Mouse (Mus musculus) gastrocnemius, postnatal 36 days (tissue): ENCODE data around the gene Itpripl2. TPM values are rescaled to one million over a fixed set of nuclear protein-coding genes. Genes with fewer than 3 reads are reported as not detected.

Experiments used
- DNase-seq, 2 experiments: peaks; one replicate each; pipeline ENCODE4 v3.0.0; 2022
- intact Hi-C: fragments of 180-260 bp; cut with DNase I; formaldehyde crosslinking; loops from one replicate; pipeline ENCODE4 v1.15.1; 2025
- total RNA-seq, 2 experiments: library from RNA; stranded (reverse); gene quantifications; 2 replicates each; pipeline ENCODE4 v1.2.3; 2021

The Itpripl2 gene
- total RNA-seq, 2 experiments from 2014 or later, result 8.0 to 8.8 TPM

DNA sequence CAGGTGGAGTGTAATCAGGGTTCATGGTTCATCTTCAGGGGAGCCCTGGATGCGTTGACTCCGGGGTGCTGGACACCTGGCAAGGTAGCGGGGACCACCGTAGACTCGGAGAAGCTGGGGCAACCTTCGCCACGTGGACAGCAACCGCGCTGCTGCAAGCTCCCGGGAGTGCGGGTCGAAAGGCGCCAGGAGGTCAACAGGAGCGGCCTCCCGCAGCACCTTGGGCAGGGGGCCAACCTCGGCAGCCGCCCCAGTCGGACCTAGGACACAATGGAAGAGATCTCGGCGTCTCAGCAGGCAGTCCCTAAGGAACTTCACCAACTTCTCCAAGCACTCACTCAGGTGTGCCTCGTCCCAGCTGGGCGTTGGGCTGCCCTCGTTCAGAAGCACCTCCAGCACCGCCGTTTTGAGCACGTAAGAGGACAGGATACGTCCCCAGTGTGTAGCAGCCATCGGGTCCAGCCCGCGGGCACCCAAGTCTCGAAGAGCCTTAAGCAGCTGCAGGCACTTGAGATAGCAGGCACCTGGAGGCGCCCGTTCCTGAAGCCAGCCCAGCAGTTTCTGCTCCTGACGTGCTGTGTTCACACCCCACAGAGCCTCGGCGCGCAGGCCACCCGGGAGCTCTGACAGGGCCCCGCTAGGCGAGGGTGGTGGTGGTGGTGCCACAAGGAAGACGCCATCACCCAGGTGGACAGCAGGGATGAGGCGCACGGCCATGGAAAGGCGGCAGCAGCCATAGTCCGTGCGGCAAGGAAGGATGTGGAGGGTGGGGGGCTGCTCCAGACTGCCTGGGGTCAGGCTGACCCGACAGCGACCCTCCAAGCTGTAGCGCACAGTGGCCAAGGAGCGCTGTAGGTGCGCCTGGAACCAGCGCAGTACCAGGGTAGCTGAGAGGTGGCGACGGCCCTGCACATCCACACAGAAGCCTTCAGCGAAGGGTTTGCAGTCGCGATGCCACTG, 1.8 kb downstream of the Itpripl2 start:
- intact Hi-C loops, result loop anchor here (2.0 kb wide), 1 partner anchor 77 kb away; no protein-coding TSS in a partner anchor
- peak in 1 of 2 experiments; percentile 25 for DNase-seq

DNA sequence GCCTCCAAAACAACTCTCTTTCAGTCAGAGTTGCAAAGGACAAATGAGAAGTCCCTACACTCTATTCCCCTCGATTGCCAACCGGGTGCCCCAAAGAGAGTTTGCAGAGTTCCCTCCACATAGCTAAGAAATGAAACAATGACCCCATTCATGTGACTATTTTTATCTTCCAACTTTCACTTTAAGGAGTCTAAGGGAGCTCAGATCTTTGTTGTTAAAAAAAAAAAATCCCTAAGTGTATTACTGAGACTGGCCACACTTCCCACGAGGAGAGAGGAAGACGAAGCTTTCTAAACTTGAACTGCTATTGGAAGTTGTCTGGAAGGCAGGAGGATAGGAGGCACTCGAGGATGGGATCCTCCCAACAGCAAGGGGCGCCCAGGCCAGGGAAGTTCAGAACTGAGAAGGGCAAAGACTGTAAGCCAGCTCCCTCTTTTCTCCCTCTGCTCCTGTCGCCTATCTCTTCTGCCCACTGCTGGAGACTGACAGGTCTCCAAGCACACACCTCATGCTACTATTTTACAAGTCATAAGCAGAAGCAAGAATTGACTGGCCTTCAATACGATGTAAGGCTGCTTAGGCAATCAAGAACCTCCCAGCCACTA, 3.6 kb downstream of the Itpripl2 start:
- intact Hi-C loops, result no loop called here
- no peak for DNase-seq

- intact Hi-C loops, result no loop called here
- no peak for DNase-seq
Measured at GRCm38 (mm10) chr7:118486917-118487316, 4.9 kb downstream of the Itpripl2 start.

GRCm38 (mm10) chr7:118483996-118484395, 7.8 kb downstream of the Itpripl2 start:
- no peak for DNase-seq
- intact Hi-C loops, result no loop called here

DNA sequence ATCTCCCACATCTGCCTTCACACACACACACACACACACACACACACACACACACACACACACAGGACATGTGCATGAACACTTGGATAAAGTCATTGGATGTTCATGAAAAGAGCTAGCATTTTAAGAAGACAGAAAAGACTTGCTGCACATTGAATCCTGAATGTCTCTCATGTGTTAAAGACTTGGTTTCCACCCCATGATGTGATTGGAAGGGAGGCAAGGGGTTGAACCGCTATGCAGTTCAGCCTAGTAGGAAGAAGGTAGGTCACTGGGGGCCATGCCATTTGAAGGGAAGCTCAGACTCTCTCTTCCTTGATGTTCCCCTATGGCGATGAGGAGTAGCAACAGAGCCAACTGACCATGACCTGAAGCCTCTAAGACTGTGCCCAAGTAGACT, 9.8 kb downstream of the Itpripl2 start:
- no peak for DNase-seq
- intact Hi-C loops, result no loop called here

GRCm38 (mm10) chr7:118481047-118481810, 10.5 kb downstream of the Itpripl2 start:
- no peak for DNase-seq
- intact Hi-C loops, result no loop called here

DNA sequence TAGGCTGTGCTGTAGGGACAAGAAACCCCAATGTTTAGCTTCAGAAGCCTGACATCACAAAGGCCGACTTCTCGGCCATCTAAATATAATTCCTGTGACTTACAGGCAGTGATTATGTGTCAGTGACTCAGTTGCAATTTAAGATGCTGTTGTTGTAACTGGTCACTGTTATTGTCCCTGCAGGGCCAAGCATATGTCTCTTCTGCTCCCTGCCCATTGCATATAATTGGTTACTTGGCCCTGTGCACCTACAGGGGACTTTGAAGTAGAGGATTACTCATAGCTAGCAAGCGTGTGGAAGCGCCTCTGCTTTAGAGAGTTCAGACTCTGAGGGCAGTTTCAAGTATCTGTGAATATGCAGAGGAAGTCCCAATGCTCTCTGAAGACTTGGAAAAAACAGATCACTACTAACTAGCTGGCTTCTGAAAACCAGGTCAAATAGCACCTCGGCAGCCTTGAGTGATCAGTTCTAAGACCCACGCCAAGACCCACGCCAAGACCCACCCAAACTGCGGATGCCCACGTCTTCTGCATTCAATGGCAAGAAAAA, 11.5 kb downstream of the Itpripl2 start:
- no peak for DNase-seq
- intact Hi-C loops, result no loop called here

DNA sequence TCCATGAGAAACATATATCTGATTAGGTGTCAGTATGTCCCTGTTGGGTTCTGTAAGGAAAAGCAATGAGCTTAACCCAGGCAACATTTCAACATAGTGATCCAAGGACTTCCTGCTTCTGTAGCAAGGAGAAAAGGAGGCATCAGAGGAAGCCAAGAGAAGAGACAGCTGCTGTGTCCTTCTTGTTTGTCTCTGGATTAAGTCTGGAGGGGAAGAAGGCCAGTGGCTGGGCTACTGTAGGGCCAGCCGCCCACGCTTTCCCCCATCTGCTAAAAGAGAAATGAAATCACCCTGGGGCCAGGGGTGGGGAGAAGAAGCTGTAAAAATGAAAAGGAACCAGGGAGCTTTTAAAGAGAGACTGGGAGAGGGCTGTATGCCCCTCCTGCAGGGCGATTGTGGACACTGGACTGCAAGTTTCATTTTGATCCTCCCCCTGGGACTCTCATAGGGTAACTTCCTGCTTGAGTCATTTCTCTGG, 12.9 kb downstream of the Itpripl2 start:
- intact Hi-C loops, result no loop called here
- peak; percentile 51 to 66 for DNase-seq

DNA sequence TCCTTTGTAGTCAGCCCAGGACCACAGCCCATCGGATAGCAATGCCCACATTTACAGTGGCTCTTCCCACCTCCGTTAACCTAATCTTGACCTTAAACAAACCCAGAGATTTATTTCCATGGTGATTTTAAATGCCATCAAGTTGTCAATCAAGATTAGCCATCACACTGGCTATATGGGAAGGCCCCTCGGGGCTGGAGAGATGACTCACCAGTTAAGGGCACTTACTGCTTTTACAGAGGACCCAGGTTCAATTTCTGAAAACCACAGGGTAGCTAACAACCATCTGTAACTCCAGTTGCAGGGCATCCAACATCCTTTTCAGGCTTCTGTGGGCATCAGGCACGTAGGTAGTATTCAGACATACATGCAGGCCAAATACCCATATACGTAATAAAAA, 15.3 kb downstream of the Itpripl2 start:
- no peak for DNase-seq
- intact Hi-C loops, result no loop called here

GRCm38 (mm10) chr7:118475008-118475705, 16.6 kb downstream of the Itpripl2 start:
- intact Hi-C loops, result no loop called here
- DNase-seq, result peak; percentile 25 to 35

GRCm38 (mm10) chr7:118472886-118473285, 18.9 kb downstream of the Itpripl2 start:
- intact Hi-C loops, result no loop called here
- DNase-seq, result no peak

DNA sequence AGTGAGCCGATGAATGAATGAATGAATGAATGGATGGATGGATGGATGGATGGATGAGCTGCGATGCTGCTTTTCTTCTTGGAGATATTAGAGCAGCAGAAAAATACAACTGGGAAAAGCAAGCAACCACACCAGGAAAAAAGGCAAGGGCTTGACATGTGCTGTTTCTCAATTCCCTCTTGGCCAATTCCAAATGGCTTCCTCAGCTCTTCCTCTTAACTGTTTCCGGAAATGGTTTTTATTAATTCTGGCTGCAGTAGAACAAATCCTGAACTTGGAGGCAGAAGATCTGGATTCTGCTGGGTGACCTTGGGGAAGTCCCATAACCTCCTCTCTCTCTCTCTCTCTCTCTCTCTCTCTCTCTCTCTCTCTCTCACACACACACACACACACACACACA, 23.7 kb downstream of the Itpripl2 start:
- no peak for DNase-seq
- intact Hi-C loops, result no loop called here

- intact Hi-C loops, result no loop called here
- no peak for DNase-seq
Measured at GRCm38 (mm10) chr7:118464432-118464831, 27.3 kb downstream of the Itpripl2 start.

GRCm38 (mm10) chr7:118462818-118463762, 28.7 kb downstream of the Itpripl2 start:
- no peak for DNase-seq
- intact Hi-C loops, result no loop called here

GRCm38 (mm10) chr7:118461400-118462136, 30.2 kb downstream of the Itpripl2 start:
- DNase-seq, result no peak
- intact Hi-C loops, result no loop called here

- DNase-seq, result no peak
- intact Hi-C loops, result loop anchor here (10.0 kb wide), 1 partner anchor 241 kb away; no protein-coding TSS in a partner anchor
Measured at GRCm38 (mm10) chr7:118453722-118454121, 38.1 kb downstream of the Itpripl2 start.

GRCm38 (mm10) chr7:118452940-118453339, 38.8 kb downstream of the Itpripl2 start:
- intact Hi-C loops, result loop anchor here (10.0 kb wide), 1 partner anchor 242 kb away; no protein-coding TSS in a partner anchor
- no peak for DNase-seq
